Mouse (Mus musculus): ENCODE data around the gene 4833420G17Rik. TPM values are rescaled to one million over a fixed set of nuclear protein-coding genes. Genes with fewer than 3 reads are reported as not detected.

Gene 4833420G17Rik
- 38.8 and 42.4 TPM in 2 replicates for polyA plus RNA-seq (2014; fragmentation: Nextera tagmentation; extraction: Ambion mirVana)

GRCm38 (mm10) chr13:119462596-119463560, at the start of gene 4833420G17Rik:
4833420G17Rik (plus strand) TSS chr13:119462768.
- peak within 1 kb of the TSS; percentile 70; the same call in 1 of the 2 replicates for H3K27ac ChIP-seq (ENCODE audit: low read depth, low read length)
- ATAC-seq (replicated peaks; ENCODE audit: insufficient number of reproducible peaks, low FRiP score, low TSS enrichment): peak; percentile 90
- WGBS (ENCODE audit: insufficient replicate concordance): 9% methylated on average over 57 of the region's 57 CpGs
- no peaks in the 10 kb centered on the region for H3K27me3 ChIP-seq (ENCODE audit: control insufficient read depth, insufficient read depth, low read length)
- peaks cover 13% of the 10 kb centered on the region for H3K36me3 ChIP-seq (ENCODE audit: control insufficient read depth, insufficient read depth, low read length)
- peak within 1 kb of the TSS; percentile 85 for H3K9ac ChIP-seq (ENCODE audit: low read depth, low read length)
- no peaks in the 10 kb centered on the region for H3K9me3 ChIP-seq (replicated peaks; ENCODE audit: control insufficient read depth, low read length)
- H3K4me3 ChIP-seq (ENCODE audit: low read depth, low read length): peak within 1 kb of the TSS; percentile 86
- H3K4me2 ChIP-seq: peak within 1 kb of the TSS; percentile 79
- H3K4me1 ChIP-seq (ENCODE audit: control insufficient read depth, insufficient read depth, low read length): peaks cover 10% of the 10 kb centered on the region; the same call in 1 of the 2 replicates

DNA sequence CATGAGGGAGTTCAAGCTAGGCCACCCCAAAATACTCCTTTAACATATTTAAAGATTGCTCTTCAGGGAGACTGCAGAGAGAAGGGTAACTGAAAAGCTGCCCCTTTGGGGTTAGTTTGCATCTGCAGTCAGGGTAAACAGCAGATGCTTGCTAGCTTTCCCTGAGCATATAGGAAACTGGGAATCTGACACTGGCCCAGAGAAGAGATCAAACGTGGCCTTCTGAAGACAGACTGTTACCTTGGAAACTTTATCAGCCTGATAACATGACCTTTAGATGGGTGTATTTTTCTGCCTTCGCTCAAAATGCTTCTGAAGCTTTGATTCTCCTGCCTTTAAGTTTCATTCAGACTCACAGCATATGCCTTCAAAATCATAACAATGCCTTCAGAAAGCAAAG, 49.5 kb upstream of the 4833420G17Rik start:
- WGBS (ENCODE audit: insufficient replicate concordance): 7% methylated on average over 2 of the region's 2 CpGs
- ATAC-seq (replicated peaks; ENCODE audit: insufficient number of reproducible peaks, low FRiP score, low TSS enrichment): no peak
- Histone ChIP-seq H3K4me2 (no peak overlapping the region), H3K27ac (ENCODE audit: low read depth, low read length) (no peak overlapping the region), H3K4me1 (ENCODE audit: control insufficient read depth, insufficient read depth, low read length) (peaks cover 9% of the 10 kb centered on the region; the same call in 1 of the 2 replicates), H3K9ac (ENCODE audit: low read depth, low read length) (no peak overlapping the region), H3K27me3 (ENCODE audit: control insufficient read depth, insufficient read depth, low read length) (no peaks in the 10 kb centered on the region), H3K9me3 (replicated peaks; ENCODE audit: control insufficient read depth, low read length) (no peaks in the 10 kb centered on the region), H3K36me3 (ENCODE audit: control insufficient read depth, insufficient read depth, low read length) (no peaks in the 10 kb centered on the region), H3K4me3 (ENCODE audit: low read depth, low read length) (no peak overlapping the region)

GRCm38 (mm10) chr13:119418479-119418878, 44.1 kb upstream of the 4833420G17Rik start:
- Histone ChIP-seq H3K36me3 (ENCODE audit: control insufficient read depth, insufficient read depth, low read length) (no peaks in the 10 kb centered on the region), H3K27me3 (ENCODE audit: control insufficient read depth, insufficient read depth, low read length) (no peaks in the 10 kb centered on the region), H3K4me3 (ENCODE audit: low read depth, low read length) (no peak overlapping the region), H3K4me1 (ENCODE audit: control insufficient read depth, insufficient read depth, low read length) (no peaks in the 10 kb centered on the region), H3K27ac (ENCODE audit: low read depth, low read length) (no peak overlapping the region), H3K9ac (ENCODE audit: low read depth, low read length) (no peak overlapping the region), H3K4me2 (no peak overlapping the region), H3K9me3 (replicated peaks; ENCODE audit: control insufficient read depth, low read length) (no peaks in the 10 kb centered on the region)
- 82% methylated on average over 3 of the region's 3 CpGs for WGBS (ENCODE audit: insufficient replicate concordance)
- no peak for ATAC-seq (replicated peaks; ENCODE audit: insufficient number of reproducible peaks, low FRiP score, low TSS enrichment)

DNA sequence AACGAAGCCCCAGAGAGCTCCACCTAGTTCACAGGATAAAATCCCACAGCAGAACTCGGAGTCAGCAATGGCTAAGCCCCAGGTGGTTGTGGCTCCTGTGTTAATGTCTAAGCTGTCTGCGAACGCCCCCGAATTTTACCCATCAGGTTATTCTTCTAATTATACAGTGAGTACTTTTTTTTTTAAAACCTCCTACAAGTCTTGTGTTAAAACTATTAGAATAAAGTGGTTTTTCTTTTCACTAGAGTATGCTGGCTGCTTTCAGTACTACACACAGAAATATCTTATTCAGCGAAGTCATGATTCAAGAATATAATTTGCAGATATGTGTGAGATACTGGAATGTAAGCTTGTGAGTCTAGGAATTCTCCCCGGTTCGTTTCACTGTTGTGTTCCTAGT, 32.4 kb upstream of the 4833420G17Rik start:
- H3K4me1 ChIP-seq (ENCODE audit: control insufficient read depth, insufficient read depth, low read length): peaks cover 8% of the 10 kb centered on the region; the same call in 1 of the 2 replicates
- WGBS (ENCODE audit: insufficient replicate concordance): 21% methylated on average over 8 of the region's 8 CpGs
- H3K36me3 ChIP-seq (ENCODE audit: control insufficient read depth, insufficient read depth, low read length): no peaks in the 10 kb centered on the region
- H3K9me3 ChIP-seq (replicated peaks; ENCODE audit: control insufficient read depth, low read length): no peaks in the 10 kb centered on the region
- no peaks in the 10 kb centered on the region for H3K27me3 ChIP-seq (ENCODE audit: control insufficient read depth, insufficient read depth, low read length)
- peak overlapping the region; percentile 95 for H3K4me3 ChIP-seq (ENCODE audit: low read depth, low read length)
- H3K4me2 ChIP-seq: peak overlapping the region; percentile 75
- peak overlapping the region; percentile 98 for H3K9ac ChIP-seq (ENCODE audit: low read depth, low read length)
- no peak for ATAC-seq (replicated peaks; ENCODE audit: insufficient number of reproducible peaks, low FRiP score, low TSS enrichment)
- H3K27ac ChIP-seq (ENCODE audit: low read depth, low read length): peak overlapping the region; percentile 97

DNA sequence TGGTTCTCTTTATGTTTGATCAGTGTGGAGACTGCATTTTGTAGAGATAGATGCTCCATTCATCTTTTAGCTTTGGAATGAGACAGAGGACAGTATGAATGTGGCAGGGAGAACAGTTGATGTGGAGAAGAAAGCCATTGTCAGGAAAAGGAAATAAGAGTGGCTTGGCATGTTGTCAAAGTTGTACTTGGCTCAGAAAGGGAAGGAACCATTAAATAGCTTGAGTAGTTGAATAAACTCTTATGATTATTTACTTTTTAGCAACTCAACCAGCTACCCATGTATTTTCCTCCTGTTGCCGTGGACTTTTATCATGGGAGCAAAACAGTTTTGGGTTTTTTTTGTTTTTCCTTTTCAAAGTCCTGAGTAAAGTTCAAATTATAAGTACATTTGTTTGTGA, 30.5 kb upstream of the 4833420G17Rik start:
- Histone ChIP-seq H3K9ac (ENCODE audit: low read depth, low read length) (no peak overlapping the region), H3K27ac (ENCODE audit: low read depth, low read length) (no peak overlapping the region), H3K4me1 (ENCODE audit: control insufficient read depth, insufficient read depth, low read length) (peaks cover 8% of the 10 kb centered on the region; the same call in 1 of the 2 replicates), H3K9me3 (replicated peaks; ENCODE audit: control insufficient read depth, low read length) (no peaks in the 10 kb centered on the region), H3K4me2 (no peak overlapping the region), H3K4me3 (ENCODE audit: low read depth, low read length) (no peak overlapping the region), H3K36me3 (ENCODE audit: control insufficient read depth, insufficient read depth, low read length) (no peaks in the 10 kb centered on the region; the same call in 1 of the 2 replicates), H3K27me3 (ENCODE audit: control insufficient read depth, insufficient read depth, low read length) (no peaks in the 10 kb centered on the region)
- 84% methylated on average over 1 of the region's 1 CpGs for WGBS (ENCODE audit: insufficient replicate concordance)
- no peak for ATAC-seq (replicated peaks; ENCODE audit: insufficient number of reproducible peaks, low FRiP score, low TSS enrichment)

GRCm38 (mm10) chr13:119434359-119434758, 28.2 kb upstream of the 4833420G17Rik start:
- Histone ChIP-seq H3K9ac (ENCODE audit: low read depth, low read length) (no peak overlapping the region), H3K9me3 (replicated peaks; ENCODE audit: control insufficient read depth, low read length) (no peaks in the 10 kb centered on the region), H3K27me3 (ENCODE audit: control insufficient read depth, insufficient read depth, low read length) (no peaks in the 10 kb centered on the region), H3K36me3 (ENCODE audit: control insufficient read depth, insufficient read depth, low read length) (peaks cover 3% of the 10 kb centered on the region; the same call in 1 of the 2 replicates), H3K4me1 (ENCODE audit: control insufficient read depth, insufficient read depth, low read length) (peaks cover 8% of the 10 kb centered on the region; the same call in 1 of the 2 replicates), H3K27ac (ENCODE audit: low read depth, low read length) (no peak overlapping the region), H3K4me3 (ENCODE audit: low read depth, low read length) (no peak overlapping the region), H3K4me2 (no peak overlapping the region)
- 84% methylated on average over 7 of the region's 7 CpGs for WGBS (ENCODE audit: insufficient replicate concordance)
- ATAC-seq (replicated peaks; ENCODE audit: insufficient number of reproducible peaks, low FRiP score, low TSS enrichment): no peak

GRCm38 (mm10) chr13:119442244-119442643, 20.3 kb upstream of the 4833420G17Rik start:
- H3K27me3 ChIP-seq (ENCODE audit: control insufficient read depth, insufficient read depth, low read length): no peaks in the 10 kb centered on the region
- peaks cover 28% of the 10 kb centered on the region for H3K36me3 ChIP-seq (ENCODE audit: control insufficient read depth, insufficient read depth, low read length)
- 93% methylated on average over 1 of the region's 1 CpGs for WGBS (ENCODE audit: insufficient replicate concordance)
- H3K27ac ChIP-seq (ENCODE audit: low read depth, low read length): no peak overlapping the region
- no peaks in the 10 kb centered on the region for H3K9me3 ChIP-seq (replicated peaks; ENCODE audit: control insufficient read depth, low read length)
- H3K9ac ChIP-seq (ENCODE audit: low read depth, low read length): no peak overlapping the region
- H3K4me3 ChIP-seq (ENCODE audit: low read depth, low read length): no peak overlapping the region
- no peaks in the 10 kb centered on the region for H3K4me1 ChIP-seq (ENCODE audit: control insufficient read depth, insufficient read depth, low read length)
- no peak for ATAC-seq (replicated peaks; ENCODE audit: insufficient number of reproducible peaks, low FRiP score, low TSS enrichment)
- H3K4me2 ChIP-seq: no peak overlapping the region

GRCm38 (mm10) chr13:119453563-119453962, 9.0 kb upstream of the 4833420G17Rik start:
- H3K36me3 ChIP-seq (ENCODE audit: control insufficient read depth, insufficient read depth, low read length): peaks cover 26% of the 10 kb centered on the region
- no peaks in the 10 kb centered on the region for H3K9me3 ChIP-seq (replicated peaks; ENCODE audit: control insufficient read depth, low read length)
- H3K4me3 ChIP-seq (ENCODE audit: low read depth, low read length): no peak overlapping the region
- ATAC-seq (replicated peaks; ENCODE audit: insufficient number of reproducible peaks, low FRiP score, low TSS enrichment): no peak
- no peak overlapping the region for H3K9ac ChIP-seq (ENCODE audit: low read depth, low read length)
- H3K27ac ChIP-seq (ENCODE audit: low read depth, low read length): no peak overlapping the region
- H3K4me2 ChIP-seq: no peak overlapping the region
- no peaks in the 10 kb centered on the region for H3K4me1 ChIP-seq (ENCODE audit: control insufficient read depth, insufficient read depth, low read length)
- H3K27me3 ChIP-seq (ENCODE audit: control insufficient read depth, insufficient read depth, low read length): no peaks in the 10 kb centered on the region
- 91% methylated on average over 4 of the region's 4 CpGs for WGBS (ENCODE audit: insufficient replicate concordance)
